Comparison of ENCODE assay signal across 23 mouse cellular contexts in the genomic region with DNA sequence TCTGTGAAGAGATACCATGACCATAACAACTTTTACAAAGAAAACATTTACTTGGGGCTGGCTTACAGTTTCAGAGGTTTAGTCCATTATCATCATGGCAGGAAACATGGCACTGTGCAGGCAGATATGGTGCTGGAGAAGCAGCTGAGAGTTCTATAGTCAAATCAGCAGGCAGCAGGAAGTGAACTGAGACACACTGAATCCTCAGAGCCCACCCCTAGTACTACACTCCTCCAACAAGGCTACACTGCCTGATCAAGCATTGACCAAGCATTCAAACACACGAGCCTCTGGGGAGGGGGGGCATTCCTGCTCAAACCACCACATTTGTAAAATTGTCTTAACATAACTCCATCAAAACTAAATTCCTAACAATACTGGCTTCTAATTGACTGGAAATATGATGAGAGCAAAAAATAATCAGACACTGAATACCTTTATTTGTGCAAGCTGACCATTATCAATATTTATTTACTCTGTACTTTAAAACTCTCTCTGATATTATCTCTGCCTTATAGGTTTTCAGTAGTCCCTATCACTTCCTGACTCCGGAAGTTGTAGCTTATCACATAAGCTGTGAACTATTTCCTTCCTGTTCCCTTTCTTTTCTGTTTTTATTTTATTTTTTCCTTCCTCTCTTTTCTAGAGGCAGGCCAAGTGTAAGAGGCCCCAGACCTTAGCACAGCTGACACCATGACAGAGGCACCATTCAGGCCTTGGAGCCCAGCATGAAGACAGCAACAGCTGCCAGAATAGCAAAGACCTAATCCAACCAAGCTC. TPM values are rescaled to one million over a fixed set of nuclear protein-coding genes. Genes with fewer than 3 reads are reported as not detected.
DNase-seq lines count a peak whose midpoint lies in the region; ATAC-seq lines count a peak whose summit lies in the region.
"Had no signal": no experiment of that assay in that cellular context is flagged by ENCODE, and none has a peak within 500 bp of the region (broad histone marks: within the 10 kb centered on the region; RNA-seq: fewer than 3 reads in every experiment).

No protein-coding gene starts in this region.

- ATAC-seq in erythroblast, adult 5-6 weeks (replicated peaks; ENCODE audit: low FRiP score, poor library complexity, severe bottlenecking) = no peak
- ATAC-seq in midbrain, embryonic 15.5 days (replicated peaks) = no peak
- ATAC-seq: intestine, postnatal 0 days; liver, embryonic 12.5 days; Patski had no signal

- H3K4me3 ChIP-seq in midbrain, embryonic 15.5 days = no peak overlapping the region
- H3K4me3 ChIP-seq: gastrocnemius, adult 2 months; heart, embryonic 13.5 days; kidney, embryonic 15.5 days; limb, embryonic 12.5 days; liver, embryonic 12.5 days; midbrain, embryonic 10.5 days; neural tube, embryonic 13.5 days had no signal

- H3K27ac ChIP-seq in midbrain, embryonic 15.5 days = no peak overlapping the region
- H3K27ac ChIP-seq: gastrocnemius, adult 2 months; heart, embryonic 13.5 days; hindbrain, embryonic 14.5 days; kidney, embryonic 15.5 days; limb, embryonic 12.5 days; liver, embryonic 12.5 days; midbrain, embryonic 10.5 days; neural tube, embryonic 13.5 days had no signal

- no peaks in the 10 kb centered on the region for H3K4me1 ChIP-seq in midbrain, embryonic 15.5 days
- H3K4me1 ChIP-seq: kidney, embryonic 15.5 days; limb, embryonic 12.5 days; liver, embryonic 12.5 days; midbrain, embryonic 10.5 days; neural tube, embryonic 13.5 days had no signal

- H3K9me3 ChIP-seq in midbrain, embryonic 15.5 days = no peaks in the 10 kb centered on the region
- H3K9me3 ChIP-seq: heart, embryonic 13.5 days; kidney, embryonic 15.5 days; limb, embryonic 12.5 days; liver, embryonic 12.5 days; midbrain, embryonic 10.5 days; neural tube, embryonic 13.5 days had no signal

- no peaks in the 10 kb centered on the region for H3K36me3 ChIP-seq in splenic B cell, adult 2 months (ENCODE audit: control insufficient read depth, insufficient read depth, low read length, poor library complexity, severe bottlenecking)
- H3K36me3 ChIP-seq in midbrain, embryonic 15.5 days (replicated peaks) = no peaks in the 10 kb centered on the region
- H3K36me3 ChIP-seq: heart, embryonic 13.5 days; kidney, embryonic 15.5 days; limb, embryonic 12.5 days; liver, embryonic 12.5 days; midbrain, embryonic 10.5 days; neural tube, embryonic 13.5 days had no signal

- 80% methylated on average over 2 of the region's 2 CpGs for whole genome bisulfite sequencing in midbrain, embryonic 15.5 days

- peak; percentile 13 for DNase-seq in A20 (ENCODE audit: low read depth, low spot score)
- peak; percentile 25 to 31 for DNase-seq in B cell, adult 2 months
- peak; percentile 18 for DNase-seq in T-cell, adult 2 months (ENCODE audit: low spot score)
- peak; percentile 53 for DNase-seq in splenic B cell, adult 2 months (ENCODE audit: low read depth, low spot score)
- no peak for DNase-seq in layer of hippocampus, postnatal 36 days
- DNase-seq: adrenal gland, postnatal 25 days; cerebellum, adult 11-12 months; cerebellum, postnatal 14 days; gastrocnemius, adult 2 months; kidney, postnatal 4 days; lung, adult 2 months; lung, postnatal 4 days had no signal

- no peak overlapping the region for H3K9ac ChIP-seq in midbrain, embryonic 15.5 days
- H3K9ac ChIP-seq: heart, embryonic 13.5 days; hindbrain, embryonic 14.5 days; kidney, embryonic 15.5 days; limb, embryonic 12.5 days; liver, embryonic 12.5 days; neural tube, embryonic 13.5 days had no signal

- H3K27me3 ChIP-seq in splenic B cell, adult 2 months (ENCODE audit: control insufficient read depth, insufficient read depth, low read length, poor library complexity, severe bottlenecking) = no peaks in the 10 kb centered on the region
- H3K27me3 ChIP-seq in midbrain, embryonic 15.5 days (replicated peaks) = no peaks in the 10 kb centered on the region
- H3K27me3 ChIP-seq: heart, embryonic 13.5 days; kidney, embryonic 15.5 days; limb, embryonic 12.5 days; liver, embryonic 12.5 days; neural tube, embryonic 13.5 days; Patski had no signal

- no peak overlapping the region for H3K4me2 ChIP-seq in midbrain, embryonic 15.5 days
- H3K4me2 ChIP-seq: heart, embryonic 13.5 days; hindbrain, embryonic 14.5 days; kidney, embryonic 15.5 days; limb, embryonic 12.5 days; liver, embryonic 12.5 days; neural tube, embryonic 13.5 days had no signal

RNA-seq across cellular contexts. Expression of gene Fyn, which starts 29.3 kb away (rescaled TPM):
- total RNA-seq in erythroblast, adult 5-6 weeks (2015; ENCODE audit: low replicate concordance) = 2.5 and 3.7 TPM in 2 replicates
- 5.6 and 5.7 TPM in 2 replicates for total RNA-seq in erythroblast, adult 5-6 weeks (2017; ENCODE audit: low replicate concordance)
- total RNA-seq in layer of hippocampus, postnatal 36 days (2021) = 100 to 1,000 TPM; 137 to 141 TPM
- polyA plus RNA-seq in midbrain, embryonic 15.5 days (2015; fragmentation: Nextera tagmentation; extraction: Ambion mirVana) = 70.3 and 71.0 TPM in 2 replicates

Comparison
In these comparisons a context has a peak if more than half of its experiments do, and no peak if none do; other contexts are left out.
1. DNase-seq: peak in A20 (single experiment), B cell, adult 2 months (2 of 2), T-cell, adult 2 months (single experiment) and splenic B cell, adult 2 months (single experiment); none in layer of hippocampus, postnatal 36 days (0 of 2).
2. RNA of gene Fyn, which starts 29.3 kb away (total RNA-seq): 137 to 141 TPM in layer of hippocampus, postnatal 36 days; 2.5 to 5.7 TPM in erythroblast, adult 5-6 weeks; every median in the first group is over 10 times any median in the second.